Mouse (Mus musculus): ENCODE measurements around the gene Rhbg.

- TF ChIP-seq CTCF (IDR thresholded peaks at IDR 0.05; ENCODE audit: borderline replicate concordance, insufficient read depth, low read depth, low read length): no peak
- no peak for TF ChIP-seq POLR2A (IDR thresholded peaks at IDR 0.05; ENCODE audit: borderline replicate concordance, insufficient read depth, low read length)
These were observed 32.8 kb downstream of the Rhbg start for GRCm38 (mm10) chr3:88221519-88222390.
